Mouse (Mus musculus) hindbrain, embryonic 10.5 days (tissue): Measurements from ENCODE around the gene Cuedc2. TPM values are rescaled to one million over a fixed set of nuclear protein-coding genes. Genes with fewer than 3 reads are reported as not detected.

Source experiments
- DNase-seq: peaks from one replicate; pipeline ENCODE4 v3.0.0-alpha.2; 2017; ENCODE audit warnings: low spot score
- H3K27ac ChIP-seq: fragments of 300-500 bp; sonication (generic); 2 replicates; pipeline ENCODE4 v1.5.1; 2016; ENCODE audit warnings: mild to moderate bottlenecking, moderate library complexity
- H3K27me3 ChIP-seq: fragments of 300-500 bp; sonication (generic); 2 replicates; pipeline ENCODE4 v1.6.1; 2016; ENCODE audit warnings: mild to moderate bottlenecking; ENCODE audit not compliant: poor library complexity, insufficient read depth, severe bottlenecking
- H3K36me3 ChIP-seq: fragments of 300-500 bp; sonication (generic); 2 replicates; pipeline ENCODE4 v1.6.1; 2016; ENCODE audit warnings: mild to moderate bottlenecking, moderate library complexity
- H3K4me1 ChIP-seq: fragments of 300-500 bp; sonication (generic); replicated peaks from 2 replicates; pipeline ENCODE4 v1.6.1; 2016; ENCODE audit warnings: mild to moderate bottlenecking
- H3K4me3 ChIP-seq: fragments of 300-500 bp; sonication (generic); 2 replicates; pipeline ENCODE4 v1.5.1; 2016; ENCODE audit warnings: mild to moderate bottlenecking, moderate library complexity
- H3K9me3 ChIP-seq: fragments of 300-500 bp; sonication (generic); 2 replicates; pipeline ENCODE4 v1.6.1; 2016; ENCODE audit warnings: mild to moderate bottlenecking, moderate library complexity
- WGBS: fragments of 180-500 bp; shearing (Covaris S2); methylation state at CpG from one replicate; pipeline ENCODE4 v1.1.7; 2016; 5-methylcytosine and 5-hydroxymethylcytosine counted together
- polyA plus RNA-seq: library from polyadenylated mRNA; unstranded; fragments of >200 nt; fragmentation: Nextera tagmentation; extraction: Ambion mirVana; gene quantifications from 2 replicates; pipeline ENCODE4 v1.2.1, GENCODE M21; 2016

Cuedc2 gene
- 260 and 279 TPM in 2 replicates for polyA plus RNA-seq

GRCm38 (mm10) chr19:46338331-46338936 lies at the start of gene Cuedc2:
Cuedc2 (minus strand) TSS chr19:46338702.
- Histone ChIP-seq H3K36me3 (peaks cover 8% of the 10 kb centered on the region; the same call in 1 of the 2 replicates), H3K4me3 (peak within 1 kb of the TSS; percentile 75), H3K9me3 (no peaks in the 10 kb centered on the region), H3K27me3 (peaks cover 13% of the 10 kb centered on the region; the same call in 1 of the 2 replicates), H3K4me1 (peaks cover 42% of the 10 kb centered on the region), H3K27ac (peak within 1 kb of the TSS; percentile 95)
- WGBS: under 1% methylated on average over 31 of the region's 31 CpGs
- DNase-seq: peak; percentile 96

GRCm38 (mm10) chr19:46382275-46382674 lies 43.8 kb upstream of the Cuedc2 start:
- Histone ChIP-seq H3K4me1 (no peaks in the 10 kb centered on the region), H3K36me3 (peaks cover 99% of the 10 kb centered on the region), H3K9me3 (no peaks in the 10 kb centered on the region), H3K4me3 (no peak overlapping the region), H3K27me3 (no peaks in the 10 kb centered on the region), H3K27ac (no peak overlapping the region)
- WGBS: 90% methylated on average over 9 of the region's 9 CpGs
- no peak for DNase-seq

DNA sequence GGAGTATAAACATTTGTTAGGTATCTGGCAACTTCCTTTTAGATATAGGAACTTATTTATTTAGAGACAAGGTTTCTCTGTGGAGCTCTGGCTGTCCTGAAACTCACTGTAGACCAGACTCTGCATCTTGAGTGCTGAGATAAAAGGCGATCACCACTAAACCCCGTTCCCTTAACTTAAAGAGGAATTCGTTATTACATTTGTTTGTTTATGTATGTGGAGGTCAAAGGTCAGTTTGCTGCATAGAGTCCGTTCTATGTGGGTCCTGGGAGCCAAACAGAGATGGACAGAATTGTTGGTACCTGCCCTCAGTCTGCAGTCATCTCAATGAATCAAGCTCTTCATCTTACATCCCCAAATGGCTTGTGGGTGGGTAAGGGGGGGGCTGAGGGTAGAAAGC lies 37.4 kb upstream of the Cuedc2 start:
- DNase-seq: no peak
- H3K4me3 ChIP-seq: no peak overlapping the region
- H3K27ac ChIP-seq: no peak overlapping the region
- H3K27me3 ChIP-seq: no peaks in the 10 kb centered on the region
- H3K4me1 ChIP-seq: peaks cover 11% of the 10 kb centered on the region
- H3K36me3 ChIP-seq: peaks cover 54% of the 10 kb centered on the region
- H3K9me3 ChIP-seq: no peaks in the 10 kb centered on the region
- 68% methylated on average over 4 of the region's 4 CpGs for WGBS

GRCm38 (mm10) chr19:46375489-46375888 lies 37.0 kb upstream of the Cuedc2 start:
- 77% methylated on average over 5 of the region's 5 CpGs for WGBS
- Histone ChIP-seq H3K9me3 (no peaks in the 10 kb centered on the region), H3K27ac (no peak overlapping the region), H3K36me3 (peaks cover 50% of the 10 kb centered on the region), H3K4me1 (peaks cover 11% of the 10 kb centered on the region), H3K4me3 (no peak overlapping the region), H3K27me3 (no peaks in the 10 kb centered on the region)
- no peak for DNase-seq

GRCm38 (mm10) chr19:46374477-46375088 lies 36.1 kb upstream of the Cuedc2 start:
- no peaks in the 10 kb centered on the region for H3K27me3 ChIP-seq
- H3K4me1 ChIP-seq: peaks cover 11% of the 10 kb centered on the region
- H3K9me3 ChIP-seq: no peaks in the 10 kb centered on the region
- peak overlapping the region; percentile 6; the same call in 1 of the 2 replicates for H3K27ac ChIP-seq
- no peak overlapping the region for H3K4me3 ChIP-seq
- DNase-seq: peak; percentile 18
- WGBS: 46% methylated on average over 21 of the region's 21 CpGs
- peaks cover 41% of the 10 kb centered on the region for H3K36me3 ChIP-seq

DNA sequence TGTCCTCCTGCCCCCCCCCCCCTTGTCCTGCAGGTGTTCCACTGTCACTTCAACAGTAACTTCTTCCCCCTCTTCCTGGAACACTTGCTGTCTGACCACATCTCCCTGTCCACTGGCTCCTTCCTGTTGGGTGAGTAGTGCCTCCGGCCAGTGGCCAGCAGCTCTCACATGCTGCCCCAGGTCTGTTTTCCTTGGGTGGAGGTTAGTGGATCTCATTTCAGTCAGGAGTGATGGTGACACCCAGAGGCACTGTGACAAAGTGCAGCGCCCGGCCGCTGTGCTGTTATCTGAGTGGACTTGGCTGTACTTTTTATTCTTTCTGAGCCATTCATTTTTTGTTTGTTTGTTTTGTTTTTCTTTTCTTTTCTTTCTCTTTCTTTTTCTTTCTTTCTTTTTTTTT lies 30.7 kb upstream of the Cuedc2 start:
- H3K4me3 ChIP-seq: no peak overlapping the region
- no peaks in the 10 kb centered on the region for H3K27me3 ChIP-seq
- DNase-seq: peak; percentile 51
- peaks cover 2% of the 10 kb centered on the region for H3K4me1 ChIP-seq
- WGBS: 32% methylated on average over 4 of the region's 4 CpGs
- 0 out of 2 replicates have a peak, but pooled peaks cover 5% of the 10 kb centered on the region for H3K36me3 ChIP-seq
- H3K9me3 ChIP-seq: no peaks in the 10 kb centered on the region
- no peak overlapping the region for H3K27ac ChIP-seq

DNA sequence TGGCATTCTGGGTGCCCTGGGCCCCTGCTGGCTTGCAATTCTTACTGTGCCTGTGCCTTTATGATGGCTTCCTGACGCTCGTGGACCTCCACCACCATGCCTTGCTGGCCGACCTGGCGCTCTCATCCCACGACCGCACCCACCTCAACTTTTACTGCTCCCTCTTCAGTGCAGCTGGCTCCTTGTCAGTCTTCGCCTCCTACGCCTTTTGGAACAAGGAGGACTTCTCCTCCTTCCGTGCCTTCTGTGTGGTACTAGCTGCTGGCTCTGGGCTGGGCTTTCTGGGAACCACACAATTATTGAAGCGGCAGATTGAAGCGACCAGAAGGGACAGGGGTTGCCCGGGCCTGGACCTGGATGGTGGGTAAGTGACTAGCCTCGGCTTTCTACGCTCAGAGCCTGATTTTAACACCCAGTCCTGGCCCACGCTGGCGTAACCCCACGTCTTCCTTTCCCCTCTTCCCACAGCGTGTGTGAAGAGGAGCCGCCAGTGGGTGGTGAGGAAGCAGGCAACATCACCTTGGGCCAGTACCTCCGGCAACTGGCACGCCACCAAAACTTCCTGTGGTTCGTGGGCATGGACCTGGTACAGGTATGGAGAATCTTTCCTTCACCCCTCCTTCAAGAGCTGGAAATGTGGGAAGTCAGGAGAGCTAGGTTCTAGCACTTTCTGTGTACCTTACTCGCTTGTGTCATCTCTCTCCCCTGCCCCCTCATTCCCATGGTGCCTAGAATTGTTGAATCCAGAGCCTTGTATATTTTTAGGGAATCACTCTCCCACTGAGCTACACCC lies 29.5 kb upstream of the Cuedc2 start:
- H3K9me3 ChIP-seq: no peaks in the 10 kb centered on the region
- no peaks in the 10 kb centered on the region for H3K4me1 ChIP-seq
- H3K4me3 ChIP-seq: no peak overlapping the region
- WGBS: 87% methylated on average over 23 of the region's 23 CpGs
- H3K27ac ChIP-seq: no peak overlapping the region
- no peak for DNase-seq
- no peaks in the 10 kb centered on the region for H3K27me3 ChIP-seq
- 0 out of 2 replicates have a peak, but pooled peaks cover 5% of the 10 kb centered on the region for H3K36me3 ChIP-seq

GRCm38 (mm10) chr19:46363294-46364009 lies 24.9 kb upstream of the Cuedc2 start:
- Histone ChIP-seq H3K36me3 (no peaks in the 10 kb centered on the region), H3K27me3 (peaks cover 5% of the 10 kb centered on the region), H3K4me1 (peaks cover under 1% of the 10 kb centered on the region; the same call in 1 of the 2 replicates), H3K27ac (no peak overlapping the region), H3K9me3 (no peaks in the 10 kb centered on the region), H3K4me3 (no peak overlapping the region)
- no peak for DNase-seq
- 91% methylated on average over 11 of the region's 11 CpGs for WGBS

DNA sequence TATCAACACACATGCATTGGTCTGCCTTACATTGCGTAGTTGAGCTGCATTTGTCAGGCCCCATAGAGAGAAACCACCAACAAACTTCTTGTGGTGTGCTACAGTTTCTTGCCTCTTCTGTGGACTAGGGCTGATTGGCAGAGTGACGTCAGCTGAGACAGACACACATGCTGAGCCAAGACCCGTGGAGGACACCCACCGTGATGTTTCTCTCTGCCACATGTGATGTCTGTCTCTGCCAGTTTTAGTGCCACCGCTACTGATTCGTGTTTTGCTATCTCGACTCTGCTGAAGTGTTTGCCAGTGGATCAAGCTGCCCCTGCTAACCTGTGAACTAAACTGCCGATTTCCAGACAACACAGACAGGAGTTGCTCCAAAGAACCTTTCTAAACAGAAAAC lies 23.6 kb upstream of the Cuedc2 start:
- no peak overlapping the region for H3K4me3 ChIP-seq
- DNase-seq: no peak
- no peaks in the 10 kb centered on the region for H3K36me3 ChIP-seq

DNA sequence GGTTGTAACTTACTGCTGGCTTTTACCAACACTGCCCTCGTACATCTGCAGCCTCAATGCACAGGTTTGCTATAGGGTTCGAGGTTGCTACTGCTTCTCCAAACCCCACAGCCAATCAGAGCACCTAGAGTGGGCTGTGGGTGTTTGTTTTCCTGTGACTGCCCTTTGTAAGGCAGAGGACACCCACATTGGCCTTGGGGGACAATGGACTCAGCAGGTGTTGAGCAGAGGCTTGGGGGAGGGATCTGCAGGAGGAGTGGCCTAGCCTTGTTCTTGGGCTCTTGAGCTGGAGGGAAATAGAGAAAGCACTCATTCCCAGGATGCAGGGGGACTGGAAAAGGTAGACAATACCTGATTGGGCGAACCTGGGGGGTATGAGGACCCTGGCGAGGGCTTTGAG lies 19.9 kb upstream of the Cuedc2 start:
- Histone ChIP-seq H3K9me3 (no peaks in the 10 kb centered on the region), H3K4me1 (peaks cover 22% of the 10 kb centered on the region), H3K27ac (no peak overlapping the region), H3K27me3 (peaks cover 23% of the 10 kb centered on the region), H3K36me3 (no peaks in the 10 kb centered on the region), H3K4me3 (0 out of 2 replicates have a peak overlapping the region, but pooled peaks have one; percentile 69)
- DNase-seq: no peak
- WGBS: 55% methylated on average over 4 of the region's 4 CpGs

More for the DNA sequence above, 23.6 kb upstream of the Cuedc2 start:
- Histone ChIP-seq H3K27me3 (peaks cover 18% of the 10 kb centered on the region), H3K4me1 (peaks cover 14% of the 10 kb centered on the region), H3K9me3 (no peaks in the 10 kb centered on the region), H3K27ac (no peak overlapping the region)
- 85% methylated on average over 8 of the region's 8 CpGs for WGBS

DNA sequence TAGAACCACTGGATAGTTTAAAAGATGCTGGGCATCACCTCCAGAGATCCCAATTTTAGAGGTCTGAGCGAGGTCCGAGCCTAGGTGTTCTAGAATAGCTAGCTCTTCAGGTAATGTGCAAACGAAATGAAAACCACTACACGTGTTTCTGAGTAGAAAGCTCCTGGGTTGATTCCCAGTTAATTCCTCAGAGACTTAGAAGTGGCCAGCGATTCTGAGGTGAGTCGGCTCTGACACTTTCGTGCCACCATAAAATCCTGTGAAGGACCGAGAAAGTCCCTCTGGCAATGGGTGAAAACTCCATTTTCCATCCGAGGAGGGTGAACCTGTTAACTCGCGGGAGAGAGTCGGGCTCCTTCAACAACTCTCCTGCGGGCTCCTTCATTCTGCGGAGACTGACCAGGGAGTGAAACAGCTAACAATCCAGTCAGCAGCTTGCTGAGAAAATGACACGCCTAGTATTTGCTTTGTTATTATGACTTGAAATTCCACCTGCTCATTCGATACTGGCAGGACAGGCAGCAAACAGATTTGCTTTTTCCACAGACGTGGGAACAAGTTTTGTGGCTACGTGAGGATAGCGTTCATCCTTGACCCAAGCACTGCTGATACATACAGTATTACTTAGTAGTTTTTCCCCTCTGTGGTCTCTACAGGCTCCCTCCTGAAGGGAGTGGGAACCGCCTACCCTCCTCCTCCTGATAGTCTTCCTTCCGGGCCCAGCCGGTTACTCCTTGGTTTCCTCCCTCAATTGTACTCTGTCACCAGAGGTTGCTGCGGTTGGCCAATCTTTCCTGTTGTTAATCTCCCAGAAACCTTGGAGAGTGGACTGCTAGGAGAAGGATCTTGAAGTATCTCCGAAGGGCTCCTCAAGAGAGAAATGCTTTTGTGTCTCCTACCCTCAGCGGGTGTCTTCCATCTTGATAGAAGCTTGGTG lies 19.1 kb upstream of the Cuedc2 start:
- Histone ChIP-seq H3K36me3 (no peaks in the 10 kb centered on the region), H3K27me3 (peaks cover 30% of the 10 kb centered on the region), H3K9me3 (no peaks in the 10 kb centered on the region), H3K4me1 (peaks cover 22% of the 10 kb centered on the region), H3K27ac (peak overlapping the region; percentile 83; the same call in 1 of the 2 replicates), H3K4me3 (peak overlapping the region; percentile 69)
- DNase-seq: no peak
- 18% methylated on average over 25 of the region's 25 CpGs for WGBS
